In genomic region chr9:60521806-60522264, GRCm38 (mm10) we compare ENCODE assay signal across 8 mouse cellular contexts. TPM values are rescaled to one million over a fixed set of nuclear protein-coding genes. Genes with fewer than 3 reads are reported as not detected.
DNase-seq lines count a peak whose midpoint lies in the region; ATAC-seq and TF ChIP-seq lines count a peak whose summit lies in the region.

Gene Thsd4 (minus strand): TSS chr9:60522046.

- peak within 1 kb of the TSS; percentile 57 for H3K4me3 ChIP-seq in ES-Bruce4 (ENCODE audit: low read depth, low read length)
- peak within 1 kb of the TSS; percentile 59 for H3K4me3 ChIP-seq in embryonic facial prominence, embryonic 15.5 days (replicated peaks)
- peak within 1 kb of the TSS; percentile 69 for H3K4me3 ChIP-seq in heart, postnatal 0 days (ENCODE audit: low read depth, low read length)
- peak within 1 kb of the TSS; percentile 67 for H3K4me3 ChIP-seq in lung, embryonic 16.5 days (ENCODE audit: low read length)

- no peaks in the 10 kb centered on the region for H3K9me3 ChIP-seq in ES-Bruce4 (replicated peaks; ENCODE audit: control insufficient read depth, insufficient read depth, low read length, poor library complexity, severe bottlenecking)
- no peaks in the 10 kb centered on the region for H3K9me3 ChIP-seq in embryonic facial prominence, embryonic 15.5 days (replicated peaks)
- H3K9me3 ChIP-seq in heart, postnatal 0 days (replicated peaks; ENCODE audit: control insufficient read depth, low read length) = no peaks in the 10 kb centered on the region
- H3K9me3 ChIP-seq in lung, embryonic 16.5 days (ENCODE audit: control insufficient read depth, low read length) = no peaks in the 10 kb centered on the region

- no peak for TF ChIP-seq EP300 in ES-Bruce4 (IDR thresholded peaks at IDR 0.05; ENCODE audit: insufficient read depth, low read depth, low read length)
- no peak for TF ChIP-seq EP300 in heart, postnatal 0 days (IDR thresholded peaks at IDR 0.05; ENCODE audit: low read depth)

- TF ChIP-seq CTCF in ES-Bruce4 (IDR thresholded peaks at IDR 0.05; ENCODE audit: low read depth, low read length) = peak; percentile 46
- TF ChIP-seq CTCF in heart, postnatal 0 days (IDR thresholded peaks at IDR 0.05; ENCODE audit: low read depth) = peak; percentile 66

- H3K4me1 ChIP-seq in ES-Bruce4 (ENCODE audit: control insufficient read depth, insufficient read depth, low read length) = peaks cover 2% of the 10 kb centered on the region
- H3K4me1 ChIP-seq in embryonic facial prominence, embryonic 15.5 days = peaks cover 22% of the 10 kb centered on the region
- H3K4me1 ChIP-seq in heart, postnatal 0 days (ENCODE audit: control insufficient read depth, insufficient read depth) = peaks cover 24% of the 10 kb centered on the region
- peaks cover 40% of the 10 kb centered on the region for H3K4me1 ChIP-seq in lung, embryonic 16.5 days (replicated peaks; ENCODE audit: control insufficient read depth, insufficient read depth, low read length)

- H3K27ac ChIP-seq in ES-Bruce4 (ENCODE audit: insufficient read depth, low read length) = no peak within 1 kb of the TSS
- no peak within 1 kb of the TSS for H3K27ac ChIP-seq in embryonic facial prominence, embryonic 15.5 days (replicated peaks)
- H3K27ac ChIP-seq in heart, postnatal 0 days (ENCODE audit: low read depth) = no peak within 1 kb of the TSS
- H3K27ac ChIP-seq in lung, embryonic 16.5 days (ENCODE audit: low read length) = no peak within 1 kb of the TSS

- peak in 1 of 2 experiments; percentile 33 for DNase-seq in adrenal gland, postnatal 4 days (ENCODE audit: low spot score in 2 of 2)
- DNase-seq in heart, postnatal 0 days (ENCODE audit: low spot score) = peak; percentile 49
- DNase-seq in kidney, postnatal 36 days = peak; percentile 44 to 77
- DNase-seq in ovary, postnatal 36 days (ENCODE audit: low spot score) = peak; percentile 72
- DNase-seq in c-Kit-positive CD71-positive TER-119-positive erythroid progenitor cells, embryonic 14.5 days (ENCODE audit: low spot score) = no peak

- H3K9ac ChIP-seq in ES-Bruce4 (ENCODE audit: low read depth, poor library complexity, severe bottlenecking) = peak within 1 kb of the TSS; percentile 61
- H3K9ac ChIP-seq in embryonic facial prominence, embryonic 15.5 days = peak within 1 kb of the TSS; percentile 46
- H3K9ac ChIP-seq in heart, postnatal 0 days (replicated peaks; ENCODE audit: low read depth, low read length) = peak within 1 kb of the TSS; percentile 69
- peak within 1 kb of the TSS; percentile 81 for H3K9ac ChIP-seq in lung, embryonic 16.5 days (ENCODE audit: low read length)

- H3K4me2 ChIP-seq in embryonic facial prominence, embryonic 15.5 days (replicated peaks) = peak within 1 kb of the TSS; percentile 95
- peak within 1 kb of the TSS; percentile 91 for H3K4me2 ChIP-seq in heart, postnatal 0 days (ENCODE audit: low read depth, low read length)
- H3K4me2 ChIP-seq in lung, embryonic 16.5 days (ENCODE audit: low read depth, low read length) = peak within 1 kb of the TSS; percentile 97

- under 1% methylated on average over 37 of the region's 51 CpGs for WGBS in embryonic facial prominence, embryonic 15.5 days
- whole genome bisulfite sequencing in heart, postnatal 0 days = 1% methylated on average over 46 of the region's 51 CpGs
- WGBS in lung, embryonic 16.5 days = under 1% methylated on average over 35 of the region's 51 CpGs

- H3K27me3 ChIP-seq in ES-Bruce4 (ENCODE audit: control insufficient read depth, insufficient read depth, low read length, poor library complexity, severe bottlenecking) = peaks cover 4% of the 10 kb centered on the region; the same call in 1 of the 2 replicates
- peaks cover 30% of the 10 kb centered on the region for H3K27me3 ChIP-seq in embryonic facial prominence, embryonic 15.5 days
- peaks cover 8% of the 10 kb centered on the region for H3K27me3 ChIP-seq in heart, postnatal 0 days (ENCODE audit: control insufficient read depth, insufficient read depth, low read length)
- H3K27me3 ChIP-seq in lung, embryonic 16.5 days (ENCODE audit: control insufficient read depth, insufficient read depth, low read depth, low read length) = peaks cover 13% of the 10 kb centered on the region

- no peaks in the 10 kb centered on the region for H3K36me3 ChIP-seq in ES-Bruce4 (ENCODE audit: control insufficient read depth, insufficient read depth, low read length, poor library complexity, severe bottlenecking)
- H3K36me3 ChIP-seq in embryonic facial prominence, embryonic 15.5 days = no peaks in the 10 kb centered on the region
- no peaks in the 10 kb centered on the region for H3K36me3 ChIP-seq in heart, postnatal 0 days (replicated peaks; ENCODE audit: control insufficient read depth, insufficient read depth, low read length)
- H3K36me3 ChIP-seq in lung, embryonic 16.5 days (ENCODE audit: control insufficient read depth, insufficient read depth, low read length) = no peaks in the 10 kb centered on the region

- TF ChIP-seq POLR2A in ES-Bruce4 (IDR thresholded peaks at IDR 0.05; ENCODE audit: insufficient read depth, low read length) = no peak

- ATAC-seq in embryonic facial prominence, embryonic 15.5 days (ENCODE audit: insufficient number of reproducible peaks, low FRiP score, low TSS enrichment, low read depth) = peak; percentile 9; the same call in 1 of the 2 replicates
- peak; percentile 82 for ATAC-seq in heart, postnatal 0 days (ENCODE audit: insufficient read depth, low read depth)
- peak; percentile 79 for ATAC-seq in lung, embryonic 16.5 days (ENCODE audit: low read depth)

RNA-seq across cellular contexts. Expression of gene Thsd4, which starts in this region (rescaled TPM):
- 1.9 and 2.7 TPM in 2 replicates for polyA plus RNA-seq in ES-Bruce4 (2011; ENCODE audit: insufficient read depth, insufficient read length, low read depth, missing spikeins)
- total RNA-seq in adrenal gland, postnatal 4 days (2021) = 10 to 100 TPM; 15.6 to 25.6 TPM
- 26.0 and 30.6 TPM in 2 replicates for polyA plus RNA-seq in embryonic facial prominence, embryonic 15.5 days (2015; fragmentation: Nextera tagmentation; extraction: Ambion mirVana)
- total RNA-seq in heart, postnatal 0 days (2014; rRNA removed; ENCODE audit: low replicate concordance) = 37.5 and 45.0 TPM in 2 replicates
- 4.8 and 4.9 TPM in 2 replicates for polyA plus RNA-seq in heart, postnatal 0 days (2015; fragmentation: Nextera tagmentation; extraction: Ambion mirVana)
- polyA plus RNA-seq in lung, embryonic 16.5 days (2015; fragmentation: Nextera tagmentation; extraction: Ambion mirVana) = 6.4 and 7.3 TPM in 2 replicates

Comparison
In these comparisons a context has a peak if more than half of its experiments do, and no peak if none do; other contexts are left out.
1. ATAC-seq: peak in every context shown above with its lines; median percentile 82 in heart, postnatal 0 days; 79 in lung, embryonic 16.5 days; 9 in embryonic facial prominence, embryonic 15.5 days.